Mouse (Mus musculus): ENCODE measurements around the gene Igsf8.
A peak's percentile ranks its signal among the peaks of the same experiment; 100 is the strongest.

DNA sequence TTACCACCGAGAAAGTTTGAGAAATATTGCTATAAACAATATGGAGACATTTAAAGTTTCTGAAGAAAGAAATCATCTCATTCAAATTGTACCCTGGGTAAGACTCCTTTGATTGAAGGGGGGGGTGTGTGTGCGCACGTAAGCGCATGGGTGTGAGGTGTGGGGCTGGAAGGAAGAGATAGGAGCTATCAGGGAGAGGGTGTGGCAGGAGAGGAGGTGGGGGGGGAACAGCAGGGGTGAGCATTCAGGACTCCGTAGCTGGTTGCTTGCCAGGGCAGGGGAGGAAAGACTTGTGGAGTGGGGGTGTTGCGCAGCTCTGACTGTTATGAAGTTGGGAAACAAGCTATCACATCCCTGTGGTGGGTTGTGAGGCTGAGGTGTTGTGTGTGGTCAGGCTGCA, 43.0 kb downstream of the Igsf8 start:
- TF ChIP-seq CTCF (IDR thresholded peaks at IDR 0.05; ENCODE audit: low read depth): no peak
- TF ChIP-seq EP300 (IDR thresholded peaks at IDR 0.05; ENCODE audit: low read depth): peak; percentile 47; the same call in 1 of the 2 replicates
